Mouse (Mus musculus) liver, embryonic 16.5 days (tissue): ENCODE measurements around the gene Prrc2b. TPM values are rescaled to one million over a fixed set of nuclear protein-coding genes. Genes with fewer than 3 reads are reported as not detected.

Experiments
- ATAC-seq: fragments of 200-750 bp; cut with Nextera tagmentation; 2 replicates; pipeline ENCODE4 v1.8.0; 2017; ENCODE audit warnings: low read depth, mild to moderate bottlenecking, moderate number of reproducible peaks, moderate library complexity
- H3K27ac ChIP-seq: fragments of 300-500 bp; sonication (generic); 2 replicates; pipeline ENCODE4 v1.5.1; 2014; ENCODE audit warnings: mild to moderate bottlenecking, low read length
- H3K27me3 ChIP-seq: fragments of 300-500 bp; sonication (generic); 2 replicates; pipeline ENCODE4 v1.6.1; 2014; ENCODE audit warnings: low read depth, low read length, mixed read lengths; ENCODE audit not compliant: control insufficient read depth, insufficient read depth
- H3K36me3 ChIP-seq: fragments of 300-500 bp; sonication (generic); 2 replicates; pipeline ENCODE4 v1.6.1; 2014; ENCODE audit warnings: mild to moderate bottlenecking; ENCODE audit not compliant: control insufficient read depth, insufficient read depth
- H3K4me1 ChIP-seq: fragments of 300-500 bp; sonication (generic); 2 replicates; pipeline ENCODE4 v1.6.1; 2014; ENCODE audit warnings: low read depth, low read length, mixed read lengths; ENCODE audit not compliant: control insufficient read depth
- H3K4me2 ChIP-seq: fragments of 300-500 bp; sonication (generic); 2 replicates; pipeline ENCODE4 v1.6.1; 2014; ENCODE audit warnings: low read depth, low read length, mixed read lengths
- H3K4me3 ChIP-seq: fragments of 300-500 bp; sonication (generic); 2 replicates; pipeline ENCODE4 v1.5.1; 2014; ENCODE audit warnings: low read depth, mild to moderate bottlenecking, low read length
- H3K9ac ChIP-seq: fragments of 300-500 bp; sonication (generic); 2 replicates; pipeline ENCODE4 v1.6.1; 2014; ENCODE audit warnings: low read depth, low read length
- H3K9me3 ChIP-seq: fragments of 300-500 bp; sonication (generic); replicated peaks from 2 replicates; pipeline ENCODE4 v1.6.1; 2016; ENCODE audit warnings: low read length; ENCODE audit not compliant: control insufficient read depth
- WGBS: fragments of 180-500 bp; shearing (Covaris S2); extraction: QIAGEN DNeasy Blood & Tissue Kit; methylation state at CpG from one replicate; pipeline ENCODE4 v1.1.7; 2014; ENCODE audit not compliant: insufficient replicate concordance; 5-methylcytosine and 5-hydroxymethylcytosine counted together
- polyA plus RNA-seq: library from polyadenylated mRNA; unstranded; fragments of >200 nt; fragmentation: Nextera tagmentation; extraction: Ambion mirVana; gene quantifications from 2 replicates; pipeline ENCODE4 v1.2.1, GENCODE M21; 2015

The Prrc2b gene
- polyA plus RNA-seq, 1 experiment from 2014 or later = 4.7 TPM

DNA sequence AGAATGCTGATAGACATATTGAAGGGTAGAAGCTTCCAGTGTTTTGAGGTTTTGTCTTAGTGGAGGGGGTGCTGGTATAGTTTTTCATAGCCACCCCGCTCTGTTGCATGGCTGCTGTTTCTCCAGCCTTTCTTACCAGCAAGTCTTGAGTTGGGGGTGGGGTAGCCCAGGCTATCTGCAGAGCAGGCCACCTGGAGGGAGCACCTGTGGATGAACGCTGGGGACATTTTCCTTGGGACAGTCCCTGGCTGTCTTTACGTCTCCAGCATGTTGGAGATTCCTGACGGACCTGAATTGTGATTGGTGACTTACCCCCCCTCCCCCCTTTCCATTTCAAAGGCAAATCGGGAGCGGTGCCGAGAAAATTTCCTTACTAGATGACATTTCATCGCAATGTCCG, 31.2 kb downstream of the Prrc2b start:
- H3K9me3 ChIP-seq = no peaks in the 10 kb centered on the region
- H3K27ac ChIP-seq = no peak overlapping the region
- H3K4me3 ChIP-seq = no peak overlapping the region
- WGBS = 86% methylated on average over 9 of the region's 9 CpGs
- ATAC-seq = no peak
- peaks cover under 1% of the 10 kb centered on the region for H3K4me1 ChIP-seq
- H3K36me3 ChIP-seq = no peaks in the 10 kb centered on the region; the same call in none of the 2 replicates
- no peak overlapping the region for H3K9ac ChIP-seq
- H3K27me3 ChIP-seq = no peaks in the 10 kb centered on the region
- H3K4me2 ChIP-seq = no peak overlapping the region

DNA sequence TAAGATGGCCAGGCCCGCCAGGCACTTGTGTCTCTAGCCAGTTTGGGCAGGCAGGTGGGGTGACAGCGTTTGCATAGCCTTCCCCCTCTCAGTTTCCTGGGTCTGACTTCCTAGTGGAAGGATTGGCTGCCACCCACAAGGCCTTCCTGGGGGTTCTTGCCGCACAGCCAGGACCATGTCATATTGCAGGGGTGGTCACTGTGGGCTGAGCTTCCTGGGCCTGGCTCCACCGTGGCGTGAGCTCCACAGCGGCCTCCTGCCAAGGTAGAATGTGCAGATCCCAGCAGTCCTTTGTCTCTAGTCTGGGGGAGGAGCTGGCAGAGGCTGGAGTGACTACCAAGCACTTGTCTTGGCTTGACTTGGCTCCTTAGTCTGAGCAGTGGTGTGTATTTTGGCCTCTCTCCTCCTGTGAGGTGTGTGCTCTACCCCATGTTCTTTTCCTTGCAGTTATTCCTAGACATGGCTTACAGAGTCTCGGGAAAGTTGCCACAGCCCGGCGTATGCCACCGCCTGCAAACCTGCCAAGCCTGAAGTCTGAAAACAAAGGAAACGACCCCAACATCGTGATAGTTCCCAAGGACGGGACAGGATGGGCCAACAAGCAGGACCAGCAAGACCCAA, 31.9 kb downstream of the Prrc2b start:
- Histone ChIP-seq H3K27me3 (no peaks in the 10 kb centered on the region), H3K36me3 (no peaks in the 10 kb centered on the region; the same call in none of the 2 replicates), H3K27ac (no peak overlapping the region), H3K4me1 (no peaks in the 10 kb centered on the region; the same call in 1 of the 2 replicates), H3K9ac (no peak overlapping the region), H3K4me2 (no peak overlapping the region), H3K4me3 (no peak overlapping the region), H3K9me3 (no peaks in the 10 kb centered on the region)
- 81% methylated on average over 13 of the region's 13 CpGs for WGBS
- no peak for ATAC-seq

DNA sequence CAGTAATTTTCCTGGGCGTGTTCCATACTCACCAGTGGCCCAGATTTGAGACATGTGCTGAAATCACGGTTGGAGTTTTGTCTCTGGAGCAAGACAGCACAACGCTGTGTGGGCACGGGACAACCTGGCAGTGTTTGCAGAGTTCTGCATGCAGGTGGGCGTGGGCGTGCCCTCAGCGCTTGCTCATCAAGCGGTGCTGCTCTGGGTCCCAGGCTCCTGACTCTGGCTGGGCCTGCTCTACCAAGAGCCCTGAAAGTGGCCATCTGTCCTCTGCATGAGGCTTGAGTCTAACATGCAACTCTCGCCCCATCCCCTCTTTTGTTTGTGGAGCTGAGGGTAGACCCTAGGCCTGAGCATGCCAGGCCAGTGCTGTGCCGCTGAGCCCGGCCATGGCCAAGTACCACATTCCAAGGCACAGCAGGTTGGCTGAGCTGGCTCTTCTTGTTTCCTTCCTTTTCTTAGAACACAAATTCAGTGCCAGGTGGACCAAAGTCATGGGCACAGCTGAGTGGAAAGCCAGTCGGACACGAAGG, 36.2 kb downstream of the Prrc2b start:
- H3K4me3 ChIP-seq = no peak overlapping the region
- no peaks in the 10 kb centered on the region for H3K9me3 ChIP-seq
- H3K27ac ChIP-seq = no peak overlapping the region
- no peaks in the 10 kb centered on the region; the same call in 1 of the 2 replicates for H3K4me1 ChIP-seq
- ATAC-seq = no peak
- no peaks in the 10 kb centered on the region for H3K27me3 ChIP-seq
- 79% methylated on average over 13 of the region's 13 CpGs for WGBS
- peaks cover 9% of the 10 kb centered on the region for H3K36me3 ChIP-seq
- H3K4me2 ChIP-seq = no peak overlapping the region
- no peak overlapping the region for H3K9ac ChIP-seq

DNA sequence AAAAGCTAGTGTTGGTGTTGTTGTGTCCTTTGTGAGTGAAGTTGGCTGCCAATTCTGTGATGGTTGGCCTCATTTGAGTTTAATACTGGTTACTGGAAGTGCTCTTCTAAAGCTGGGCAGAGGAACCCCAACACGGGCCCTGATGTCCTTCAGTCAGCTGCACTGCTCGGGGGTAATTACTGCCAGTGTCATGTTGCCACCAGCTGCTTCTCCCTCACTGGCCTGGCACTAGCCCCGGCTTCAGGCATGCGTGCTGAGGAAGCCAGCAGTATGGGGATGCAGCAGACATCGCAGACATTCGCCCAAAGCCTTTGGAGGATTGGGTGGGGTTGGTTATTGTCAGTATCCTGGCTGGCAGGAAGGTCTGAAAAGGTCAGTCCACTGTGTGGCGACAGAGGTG, 36.8 kb downstream of the Prrc2b start:
- Histone ChIP-seq H3K27ac (no peak overlapping the region), H3K9ac (no peak overlapping the region), H3K4me1 (no peaks in the 10 kb centered on the region; the same call in 1 of the 2 replicates), H3K27me3 (no peaks in the 10 kb centered on the region), H3K36me3 (peaks cover 9% of the 10 kb centered on the region), H3K4me3 (no peak overlapping the region), H3K9me3 (no peaks in the 10 kb centered on the region), H3K4me2 (no peak overlapping the region)
- 79% methylated on average over 7 of the region's 7 CpGs for WGBS
- ATAC-seq = no peak

DNA sequence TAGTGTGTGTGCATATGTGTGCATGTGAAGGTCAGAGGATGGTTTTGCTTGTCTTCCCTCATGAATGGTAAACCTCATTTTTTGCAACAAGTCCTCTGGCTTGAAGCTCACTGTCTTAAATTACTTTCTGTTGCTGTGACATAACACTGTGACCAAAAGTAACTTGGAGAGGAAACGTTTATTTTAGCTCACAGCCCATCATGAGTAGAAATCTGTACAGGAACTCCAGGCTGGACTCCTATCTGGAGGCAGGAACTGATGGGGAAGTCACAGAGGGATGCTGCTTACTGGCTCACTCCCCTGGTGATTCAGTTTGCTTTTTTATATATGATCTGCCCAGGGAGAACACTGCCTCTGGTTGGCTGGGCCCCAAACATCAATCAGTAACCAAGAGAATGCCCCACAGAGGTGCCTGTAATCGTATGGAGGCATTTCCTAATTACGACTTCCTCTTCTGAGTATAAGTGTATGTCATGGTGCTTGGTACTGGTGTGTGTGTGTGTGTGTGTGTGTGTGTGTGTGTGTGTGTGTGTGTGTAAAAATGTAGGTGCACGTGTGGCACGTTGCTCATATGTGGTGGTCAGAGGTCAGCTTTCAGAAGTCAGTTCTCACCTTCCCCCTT, 38.3 kb downstream of the Prrc2b start:
- H3K27me3 ChIP-seq = no peaks in the 10 kb centered on the region
- no peak overlapping the region for H3K4me2 ChIP-seq
- H3K4me1 ChIP-seq = no peaks in the 10 kb centered on the region; the same call in 1 of the 2 replicates
- ATAC-seq = no peak
- no peak overlapping the region for H3K4me3 ChIP-seq
- no peaks in the 10 kb centered on the region for H3K9me3 ChIP-seq
- H3K27ac ChIP-seq = no peak overlapping the region
- peaks cover 15% of the 10 kb centered on the region for H3K36me3 ChIP-seq
- 55% methylated on average over 5 of the region's 5 CpGs for WGBS
- H3K9ac ChIP-seq = no peak overlapping the region

DNA sequence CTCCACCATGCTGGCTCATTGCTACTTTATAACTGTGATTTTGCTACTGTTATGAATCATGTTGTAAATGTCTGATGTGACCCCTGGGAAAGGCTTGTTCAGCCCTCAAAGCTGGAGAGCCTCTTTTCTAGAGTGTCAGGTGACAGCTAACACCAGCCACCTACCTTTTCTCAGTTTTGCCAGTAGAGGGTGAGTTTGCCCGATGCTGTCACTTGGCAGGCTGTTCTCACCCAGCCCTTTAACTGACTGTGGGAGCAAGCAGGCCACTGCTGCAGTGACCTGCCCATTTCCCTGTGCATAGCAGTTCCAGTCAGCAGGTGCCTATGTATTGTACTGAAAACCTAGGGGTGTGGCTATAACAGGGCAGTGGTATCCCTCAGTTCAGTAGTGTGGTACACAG, 39.7 kb downstream of the Prrc2b start:
- ATAC-seq = no peak
- no peak overlapping the region for H3K4me2 ChIP-seq
- no peak overlapping the region for H3K4me3 ChIP-seq
- no peak overlapping the region for H3K27ac ChIP-seq
- H3K9ac ChIP-seq = no peak overlapping the region
- 58% methylated on average over 1 of the region's 1 CpGs for WGBS
- no peaks in the 10 kb centered on the region for H3K27me3 ChIP-seq
- no peaks in the 10 kb centered on the region for H3K9me3 ChIP-seq
- H3K36me3 ChIP-seq = peaks cover 26% of the 10 kb centered on the region
- H3K4me1 ChIP-seq = no peaks in the 10 kb centered on the region; the same call in 1 of the 2 replicates

DNA sequence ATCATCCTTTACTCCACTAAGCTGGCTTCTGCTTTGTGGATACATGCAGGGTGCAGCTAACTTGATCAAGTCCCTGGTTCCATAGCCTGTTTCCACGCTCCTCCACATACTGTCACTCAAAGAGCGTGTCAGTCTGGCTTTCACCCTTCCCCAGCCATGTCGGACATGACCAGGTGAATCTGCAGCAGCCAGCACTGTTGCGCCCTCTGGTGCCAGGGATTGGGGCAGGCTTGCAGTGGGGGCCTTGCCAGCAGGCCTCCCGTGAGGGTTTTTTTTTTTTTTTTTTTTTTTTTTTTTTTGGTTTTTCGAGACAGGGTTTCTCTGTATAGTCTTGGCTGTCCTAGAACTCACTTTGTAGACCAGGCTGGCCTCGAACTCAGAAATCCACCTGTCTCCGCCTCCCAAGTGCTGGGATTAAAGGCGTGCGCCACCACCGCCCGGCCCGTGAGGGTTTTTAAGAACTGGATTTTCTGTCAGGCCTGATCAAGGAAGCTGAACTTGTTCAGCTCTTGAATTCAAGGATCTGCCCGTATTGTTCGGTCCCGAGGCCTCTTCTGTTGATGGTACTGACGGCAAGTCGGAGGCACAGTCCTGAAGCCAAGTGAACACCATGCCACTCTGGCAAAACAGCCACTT, 41.1 kb downstream of the Prrc2b start:
- Histone ChIP-seq H3K9ac (no peak overlapping the region), H3K27me3 (no peaks in the 10 kb centered on the region), H3K36me3 (peaks cover 37% of the 10 kb centered on the region), H3K4me2 (no peak overlapping the region), H3K4me3 (no peak overlapping the region), H3K4me1 (no peaks in the 10 kb centered on the region; the same call in 1 of the 2 replicates), H3K27ac (no peak overlapping the region), H3K9me3 (no peaks in the 10 kb centered on the region)
- WGBS = 76% methylated on average over 16 of the region's 18 CpGs
- peak; percentile 41; the same call in 1 of the 2 replicates for ATAC-seq

DNA sequence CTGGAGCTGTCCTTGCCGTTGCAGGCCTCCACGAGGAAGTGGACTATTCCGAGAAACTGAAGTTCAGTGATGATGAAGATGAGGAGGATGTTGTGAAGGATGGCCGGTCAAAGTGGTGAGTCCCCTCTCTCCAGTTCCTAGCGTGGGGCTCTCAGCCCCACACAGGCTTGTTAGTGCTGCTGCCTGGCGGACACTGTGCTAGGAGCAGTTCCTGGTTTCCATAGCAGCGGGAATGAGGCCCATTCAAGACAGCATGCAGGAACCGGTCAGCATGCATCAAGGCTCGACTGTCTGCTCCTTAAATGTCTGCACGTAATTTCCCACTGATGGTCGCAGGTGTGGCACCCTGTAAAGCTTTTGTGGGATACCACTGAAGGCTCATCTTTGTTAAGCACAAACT, 48.1 kb downstream of the Prrc2b start:
- H3K4me1 ChIP-seq = no peaks in the 10 kb centered on the region
- H3K4me2 ChIP-seq = no peak overlapping the region
- no peak overlapping the region for H3K27ac ChIP-seq
- no peak overlapping the region for H3K4me3 ChIP-seq
- H3K9me3 ChIP-seq = no peaks in the 10 kb centered on the region
- no peak overlapping the region for H3K9ac ChIP-seq
- H3K36me3 ChIP-seq = peaks cover 48% of the 10 kb centered on the region
- no peak for ATAC-seq
- H3K27me3 ChIP-seq = no peaks in the 10 kb centered on the region
- 84% methylated on average over 11 of the region's 11 CpGs for WGBS

DNA sequence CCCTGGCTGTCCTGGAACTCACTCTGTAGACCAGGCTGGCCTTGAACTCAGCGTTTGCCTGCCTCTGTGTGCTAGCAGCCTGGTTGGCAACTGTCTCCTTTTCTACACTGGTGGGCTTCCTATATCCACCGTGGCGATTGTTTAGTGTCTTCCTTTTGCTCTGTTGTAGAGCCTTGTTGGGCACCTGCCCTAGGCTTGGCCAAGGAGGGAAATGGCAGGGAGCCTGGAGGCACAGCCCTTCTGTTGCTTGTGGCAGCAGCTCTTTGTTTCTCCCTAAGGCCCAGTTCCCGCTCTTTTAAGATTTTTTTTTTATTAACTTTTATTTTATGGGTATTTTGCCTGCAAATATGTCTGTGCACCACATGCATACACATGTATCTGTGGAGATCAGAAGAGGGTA, 49.2 kb downstream of the Prrc2b start:
- Histone ChIP-seq H3K4me2 (no peak overlapping the region), H3K4me3 (no peak overlapping the region), H3K9ac (no peak overlapping the region), H3K9me3 (no peaks in the 10 kb centered on the region), H3K36me3 (peaks cover 44% of the 10 kb centered on the region), H3K4me1 (no peaks in the 10 kb centered on the region), H3K27ac (no peak overlapping the region), H3K27me3 (no peaks in the 10 kb centered on the region)
- 89% methylated on average over 4 of the region's 4 CpGs for WGBS
- no peak for ATAC-seq
